Comparison of ENCODE assay signal across 11 mouse cellular contexts in genomic region chr2:163716448-163716847, GRCm38 (mm10). TPM values are rescaled to one million over a fixed set of nuclear protein-coding genes. Genes with fewer than 3 reads are reported as not detected.
DNase-seq lines count a peak whose midpoint lies in the region; ATAC-seq lines count a peak whose summit lies in the region.
"Had no signal": no experiment of that assay in that cellular context is flagged by ENCODE, and none has a peak within 500 bp of the region (broad histone marks: within the 10 kb centered on the region; RNA-seq: fewer than 3 reads in every experiment).

No protein-coding gene starts in this region.

- H3K27me3 ChIP-seq in heart, embryonic 10.5 days (ENCODE audit: insufficient read depth, poor library complexity, severe bottlenecking), result no peaks in the 10 kb centered on the region
- H3K27me3 ChIP-seq in limb, embryonic 11.5 days (ENCODE audit: control insufficient read depth, insufficient read depth, low read length), result no peaks in the 10 kb centered on the region
- H3K27me3 ChIP-seq: neural tube, embryonic 12.5 days had no signal

- peaks cover 55% of the 10 kb centered on the region for H3K4me1 ChIP-seq in heart, embryonic 10.5 days
- 0 out of 2 replicates have a peak, but pooled peaks cover 7% of the 10 kb centered on the region for H3K4me1 ChIP-seq in limb, embryonic 11.5 days (ENCODE audit: control insufficient read depth, insufficient read depth, low read length)

- H3K4me3 ChIP-seq in heart, embryonic 10.5 days, result no peak overlapping the region
- no peak overlapping the region for H3K4me3 ChIP-seq in limb, embryonic 11.5 days (ENCODE audit: low read depth, low read length)
- H3K4me3 ChIP-seq: neural tube, embryonic 12.5 days had no signal

- 42% methylated on average over 8 of the region's 8 CpGs for WGBS in heart, embryonic 10.5 days
- 29% methylated on average over 8 of the region's 8 CpGs for WGBS in limb, embryonic 11.5 days

- ATAC-seq in limb, embryonic 11.5 days (ENCODE audit: insufficient number of reproducible peaks, low FRiP score, low TSS enrichment, low read depth), result no peak
- ATAC-seq in frontal cortex, adult (ENCODE audit: low TSS enrichment), result no peak

- peak overlapping the region; percentile 81 for H3K27ac ChIP-seq in heart, embryonic 10.5 days
- 0 out of 2 replicates have a peak overlapping the region, but pooled peaks have one; percentile 18 for H3K27ac ChIP-seq in limb, embryonic 11.5 days (replicated peaks; ENCODE audit: low read depth, low read length)
- H3K27ac ChIP-seq: neural tube, embryonic 12.5 days had no signal

- H3K9ac ChIP-seq in limb, embryonic 11.5 days (ENCODE audit: low read length), result no peak overlapping the region
- H3K9ac ChIP-seq: neural tube, embryonic 12.5 days had no signal

- no peaks in the 10 kb centered on the region for H3K9me3 ChIP-seq in heart, embryonic 10.5 days
- no peaks in the 10 kb centered on the region for H3K9me3 ChIP-seq in limb, embryonic 11.5 days (ENCODE audit: control insufficient read depth, low read length)
- H3K9me3 ChIP-seq: neural tube, embryonic 12.5 days had no signal

- H3K36me3 ChIP-seq in heart, embryonic 10.5 days, result peaks cover 13% of the 10 kb centered on the region; the same call in 1 of the 2 replicates
- H3K36me3 ChIP-seq in limb, embryonic 11.5 days (ENCODE audit: control insufficient read depth, insufficient read depth, low read length), result no peaks in the 10 kb centered on the region; the same call in 1 of the 2 replicates

- DNase-seq in heart, embryonic 10.5 days (ENCODE audit: low spot score), result no peak
- no peak for DNase-seq in heart, postnatal 4 days
- peak; percentile 40 to 41 for DNase-seq in spleen, postnatal 36 days (ENCODE audit: low spot score in 2 of 2)
- no peak for DNase-seq in spleen, postnatal 14 days (ENCODE audit: low spot score in 2 of 2)
- DNase-seq in limb, embryonic 11.5 days (ENCODE audit: low spot score), result no peak
- no peak for DNase-seq in cerebellum, adult 11 months
- DNase-seq in cerebellum, postnatal 4 days (ENCODE audit: low spot score in 2 of 2), result no peak
- DNase-seq: adrenal gland, adult 2 months; layer of hippocampus, adult 9-11 months had no signal

- H3K4me2 ChIP-seq in limb, embryonic 11.5 days (ENCODE audit: low read depth, severe bottlenecking), result no peak overlapping the region
- H3K4me2 ChIP-seq: neural tube, embryonic 12.5 days had no signal

RNA-seq across cellular contexts. Expression of gene Ada, which starts 33.6 kb away (rescaled TPM):
- polyA plus RNA-seq in heart, embryonic 10.5 days (2016; fragmentation: Nextera tagmentation; extraction: Ambion mirVana), result 5.1 and 8.2 TPM in 2 replicates
- 1 to 10 TPM; 1.8 to 2.4 TPM for total RNA-seq in heart, postnatal 4 days (2021)
- 9.7 and 10.9 TPM in 2 replicates for polyA plus RNA-seq in limb, embryonic 11.5 days (2014; fragmentation: Nextera tagmentation; extraction: Ambion mirVana)

RNA-seq across cellular contexts. Expression of gene Pkig, which starts 58.3 kb away (rescaled TPM):
- polyA plus RNA-seq in heart, embryonic 10.5 days (2016; fragmentation: Nextera tagmentation; extraction: Ambion mirVana), result 226 and 259 TPM in 2 replicates
- total RNA-seq in heart, postnatal 4 days (2021), result 100 to 1,000 TPM; 204 to 207 TPM
- polyA plus RNA-seq in limb, embryonic 11.5 days (2014; fragmentation: Nextera tagmentation; extraction: Ambion mirVana), result 174 and 177 TPM in 2 replicates

Comparison
In these comparisons a context has a peak if more than half of its experiments do, and no peak if none do; other contexts are left out.
1. DNase-seq: peak in spleen, postnatal 36 days (2 of 2); none in heart, embryonic 10.5 days (single experiment), heart, postnatal 4 days (single experiment), spleen, postnatal 14 days (0 of 2), limb, embryonic 11.5 days (single experiment), cerebellum, adult 11 months (single experiment) and cerebellum, postnatal 4 days (0 of 2).